Mouse (Mus musculus) retina, adult 2 months (tissue): Measurements from ENCODE around the gene Klf16.

Source experiments
- DNase-seq: peaks from one replicate; pipeline ENCODE4 v3.0.0-alpha.2; 2012; ENCODE audit warnings: low read depth, low spot score

Gene Klf16

DNA sequence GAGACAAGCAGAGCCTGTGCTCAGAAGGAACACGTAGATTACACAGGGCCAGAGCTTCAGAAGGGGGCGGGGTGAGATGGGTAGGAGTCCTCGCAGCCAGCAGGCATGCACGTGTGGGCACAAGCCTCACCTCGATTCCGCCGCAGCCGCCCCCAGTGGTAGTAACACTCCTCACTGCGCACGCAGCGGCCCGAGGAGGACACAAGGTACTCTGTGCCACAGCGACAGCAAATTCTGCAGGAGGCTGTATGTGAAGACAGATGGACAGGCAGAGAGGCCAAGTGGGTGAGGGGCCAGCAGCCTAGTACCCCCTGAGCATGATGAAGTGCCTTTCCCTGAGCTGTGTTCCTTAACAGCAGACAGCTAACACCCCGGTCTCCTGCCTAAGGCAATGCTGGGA is 33.2 kb downstream of the Klf16 start:
- DNase-seq = no peak

DNA sequence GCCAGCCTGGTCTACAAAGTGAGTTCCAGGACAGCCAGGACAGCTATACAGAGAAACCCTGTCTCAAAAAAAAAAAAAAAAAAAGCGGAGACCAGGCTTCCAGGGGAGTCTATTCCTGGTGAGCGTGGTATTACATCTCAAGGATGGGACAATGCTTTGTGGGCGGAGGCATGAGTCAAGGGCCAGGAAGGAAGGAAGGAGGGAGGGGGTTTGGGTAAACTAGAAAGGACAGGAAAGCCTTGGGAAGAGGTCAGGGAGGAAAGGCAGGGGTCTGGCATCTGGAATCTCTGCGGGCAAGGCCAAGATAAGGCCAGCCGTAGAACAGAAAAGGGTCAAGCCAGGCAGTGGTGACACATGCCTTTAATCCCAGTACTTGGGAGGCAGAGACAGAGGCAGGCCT is 37.6 kb downstream of the Klf16 start:
- no peak for DNase-seq

DNA sequence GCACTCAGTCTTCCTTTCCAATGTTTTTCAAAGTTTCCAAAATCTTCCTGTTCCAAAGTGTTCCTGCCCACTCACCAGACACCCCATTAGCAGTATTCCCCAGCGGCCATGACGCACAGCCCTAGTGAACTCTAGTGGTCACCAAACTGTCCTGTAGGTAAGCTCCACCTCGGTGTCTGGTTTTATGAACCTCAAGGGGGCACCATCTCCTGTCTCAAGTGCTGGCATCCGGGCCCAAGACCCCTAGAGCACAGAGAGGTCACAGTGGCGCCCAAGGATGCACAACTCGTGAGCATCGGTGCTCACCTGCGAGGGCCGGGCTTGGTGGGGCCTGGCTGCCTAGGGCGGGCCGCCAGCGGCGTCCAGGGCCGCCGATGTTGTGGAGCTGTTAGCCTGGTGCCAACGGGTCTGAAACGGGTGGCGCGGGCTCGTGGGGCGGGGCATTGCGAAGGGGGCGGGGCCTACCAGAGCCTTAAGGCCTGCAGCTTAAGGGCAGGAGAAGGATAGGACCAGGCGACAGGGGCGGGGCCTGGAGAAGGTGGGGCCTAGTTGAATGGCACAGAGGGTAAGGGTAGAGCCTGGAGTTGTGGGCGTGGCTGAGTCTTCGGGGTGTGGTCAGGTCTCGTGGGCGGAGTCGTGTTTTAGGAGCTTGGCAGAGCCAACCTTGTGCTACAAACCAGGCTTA is 38.3 kb downstream of the Klf16 start, which contains the start of gene Atp8b3:
Gene Atp8b3 (minus strand): TSS at position 415 of the 685 bp plus-strand sequence.
- peak; percentile 25 for DNase-seq

DNA sequence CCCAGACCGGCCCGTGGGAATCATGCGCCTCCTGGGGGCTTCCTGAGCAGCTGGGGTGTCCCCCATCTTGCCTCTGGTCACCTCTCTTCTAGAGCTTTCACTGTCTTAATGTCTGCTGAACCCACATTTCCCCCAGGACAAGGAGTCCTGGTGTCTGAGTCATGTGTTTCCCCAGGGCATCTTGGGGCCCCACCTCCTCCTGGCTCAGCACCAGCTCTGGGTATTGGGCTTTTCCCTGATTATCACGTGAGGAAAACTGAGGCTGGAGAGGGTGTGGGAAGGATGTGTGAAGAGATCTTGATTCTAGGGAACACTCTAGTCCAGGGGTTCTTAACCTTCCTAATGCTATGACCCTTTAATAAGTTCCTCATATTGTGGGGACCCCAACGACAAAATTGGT is 38.9 kb downstream of the Klf16 start:
- DNase-seq = no peak

DNA sequence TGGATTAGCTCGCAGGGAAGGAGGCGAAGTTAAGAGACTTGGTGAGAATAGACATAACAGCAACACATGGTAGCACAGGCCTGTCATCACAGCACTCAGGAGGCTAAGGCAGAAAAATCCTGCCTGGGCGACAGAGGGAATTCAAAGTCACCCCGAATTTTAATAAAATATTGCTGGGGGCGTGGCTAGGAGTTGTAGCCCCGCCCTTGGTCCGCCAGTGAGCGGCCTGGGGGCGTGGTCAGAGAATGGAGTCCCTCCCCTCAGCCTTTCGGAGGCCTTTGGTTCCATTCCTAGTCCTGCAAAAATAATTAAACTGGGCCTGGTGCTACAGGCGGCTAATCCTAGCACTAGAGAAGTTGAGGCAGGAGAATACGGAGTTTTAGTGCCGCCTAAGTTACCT is 41.4 kb downstream of the Klf16 start:
- no peak for DNase-seq

DNA sequence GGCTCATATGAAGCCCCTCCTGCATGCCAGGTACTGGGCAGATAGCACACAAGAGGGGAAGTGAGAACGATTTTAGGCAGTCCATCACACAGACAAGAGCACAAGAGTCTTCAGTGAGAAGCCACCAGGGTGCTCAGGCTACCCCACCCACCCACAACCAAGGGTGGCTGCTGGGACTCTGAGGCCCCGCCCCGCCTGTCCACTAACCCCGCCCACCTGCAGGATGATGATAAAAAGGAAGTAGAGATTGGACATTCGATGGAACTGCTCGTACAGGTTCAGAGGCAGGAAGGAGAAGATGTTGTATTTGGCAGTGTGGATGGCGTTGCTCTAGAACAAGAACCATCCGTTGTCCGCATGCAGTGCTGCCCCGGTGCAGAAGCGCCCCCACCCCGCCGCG is 42.0 kb downstream of the Klf16 start:
- DNase-seq = no peak

DNA sequence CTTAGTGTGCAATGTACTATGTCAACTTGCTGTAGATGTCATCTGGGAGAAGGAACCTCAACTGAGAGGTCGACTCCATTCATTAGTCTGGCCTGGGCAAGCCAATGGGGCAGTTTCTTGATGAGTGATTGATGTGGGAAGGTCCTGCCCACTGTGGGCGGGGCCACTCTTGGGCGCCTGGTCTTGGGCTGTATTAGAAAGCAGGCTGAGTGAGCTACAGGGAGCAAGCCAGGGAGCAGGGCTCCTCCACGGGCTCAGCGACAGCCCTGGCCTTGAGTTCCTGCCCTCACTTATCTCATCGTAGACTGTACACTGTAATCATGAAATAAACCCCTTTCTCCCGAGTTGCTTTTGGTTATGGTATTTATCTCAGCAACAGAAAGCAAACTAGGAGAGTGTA is 43.4 kb downstream of the Klf16 start:
- no peak for DNase-seq

DNA sequence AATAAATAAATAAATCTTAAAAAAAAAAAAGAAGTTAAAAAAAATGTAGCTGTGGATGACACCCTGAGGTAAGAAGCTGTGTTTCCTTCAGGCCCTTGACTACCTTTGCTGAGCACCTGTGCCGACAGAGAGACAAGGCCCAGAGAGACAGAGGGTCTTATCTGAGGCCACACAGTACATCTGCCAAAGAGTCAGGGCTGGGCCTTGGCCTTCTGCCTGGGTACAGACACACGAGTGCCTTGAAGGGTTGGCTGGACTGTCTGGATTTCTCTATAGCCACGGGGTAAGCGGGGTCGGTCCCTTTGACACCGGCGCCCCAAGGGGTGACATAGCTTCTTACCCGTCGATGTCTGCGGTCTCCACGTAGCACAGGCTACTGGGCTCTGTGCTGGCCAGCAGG is 44.3 kb downstream of the Klf16 start:
- DNase-seq = no peak

DNA sequence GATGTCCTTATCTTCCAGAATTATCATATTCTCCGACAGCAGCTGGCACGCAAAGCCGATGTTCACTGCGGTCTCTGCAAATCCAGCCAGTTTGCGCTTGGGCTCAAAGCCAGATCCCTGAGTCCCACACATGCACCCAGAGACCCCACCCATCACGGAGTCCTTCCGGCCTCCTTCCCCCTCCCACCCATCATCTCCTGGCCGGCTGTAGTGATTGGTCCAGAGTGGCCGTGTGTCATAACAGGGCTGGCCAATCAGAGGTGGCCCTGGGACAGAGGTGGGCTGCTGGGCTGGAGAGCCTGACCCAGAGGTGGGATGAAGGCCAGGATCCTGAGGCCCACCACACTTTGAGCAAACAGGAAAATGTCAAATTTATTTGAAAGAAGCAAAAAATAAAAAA is 50.9 kb downstream of the Klf16 start:
- no peak for DNase-seq

DNA sequence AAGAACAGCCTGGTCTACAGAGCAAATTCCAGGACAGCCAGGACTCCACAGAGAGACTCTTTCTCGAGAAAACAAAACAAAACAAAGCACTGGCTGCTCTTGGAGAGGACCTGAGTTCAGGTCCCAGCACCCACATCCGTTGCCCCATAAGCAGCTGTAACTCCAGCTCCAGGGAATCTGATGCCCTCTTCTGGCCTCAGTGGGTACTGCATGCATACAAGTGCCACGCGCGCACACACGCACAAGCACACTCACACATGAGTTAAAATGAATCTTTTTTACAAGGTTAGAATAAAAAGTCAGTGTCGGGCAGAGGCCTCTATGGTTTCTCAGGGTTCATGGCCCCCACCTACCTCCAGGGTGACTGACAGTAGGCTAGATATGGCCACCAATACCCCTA is 53.8 kb downstream of the Klf16 start:
- no peak for DNase-seq

DNA sequence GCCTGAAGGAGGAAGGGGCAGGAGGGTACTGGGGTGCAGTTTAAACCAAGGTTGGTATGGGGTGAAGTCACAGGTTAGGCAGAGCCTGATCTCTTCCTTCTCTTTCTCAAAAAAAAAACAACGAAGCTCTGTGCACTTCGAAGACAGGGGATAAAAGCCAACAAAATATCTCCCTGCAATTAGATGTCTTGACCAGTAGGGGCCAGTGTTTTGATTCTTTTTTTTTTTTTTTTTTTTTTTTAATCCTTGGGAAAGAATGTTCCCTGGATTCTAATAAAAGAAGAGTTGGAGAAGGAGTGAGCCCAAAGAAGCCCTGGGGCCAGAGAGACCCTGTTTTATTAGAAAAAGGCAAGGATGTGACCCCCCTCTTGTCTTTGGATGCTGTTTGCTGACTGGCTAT is 57.8 kb downstream of the Klf16 start:
- no peak for DNase-seq
